Mouse (Mus musculus) heart, embryonic 12.5 days (tissue): ENCODE data around the gene Trim2. TPM values are rescaled to one million over a fixed set of nuclear protein-coding genes. Genes with fewer than 3 reads are reported as not detected.

Experiments used
- ATAC-seq: fragments of 200-750 bp; cut with Nextera tagmentation; 2 replicates; pipeline ENCODE4 v1.8.0; 2017; ENCODE audit warnings: moderate TSS enrichment, moderate library complexity; ENCODE audit not compliant: insufficient number of reproducible peaks, low FRiP score
- H3K27ac ChIP-seq: fragments of 300-500 bp; sonication (generic); 2 replicates; pipeline ENCODE4 v1.5.1; 2016; ENCODE audit warnings: mild to moderate bottlenecking, moderate library complexity; ENCODE audit not compliant: poor library complexity, severe bottlenecking
- H3K27me3 ChIP-seq: fragments of 300-500 bp; sonication (generic); replicated peaks from 2 replicates; pipeline ENCODE4 v1.6.1; 2016; ENCODE audit warnings: mild to moderate bottlenecking, moderate library complexity
- H3K36me3 ChIP-seq: fragments of 300-500 bp; sonication (generic); 2 replicates; pipeline ENCODE4 v1.6.1; 2016; ENCODE audit warnings: mild to moderate bottlenecking, moderate library complexity
- H3K4me1 ChIP-seq: fragments of 300-500 bp; sonication (generic); replicated peaks from 2 replicates; pipeline ENCODE4 v1.6.1; 2016; ENCODE audit warnings: mild to moderate bottlenecking
- H3K4me2 ChIP-seq: fragments of 300-500 bp; sonication (generic); 2 replicates; pipeline ENCODE4 v1.6.1; 2016; ENCODE audit warnings: mild to moderate bottlenecking, moderate library complexity
- H3K4me3 ChIP-seq: fragments of 300-500 bp; sonication (generic); 2 replicates; pipeline ENCODE4 v1.5.1; 2016; ENCODE audit warnings: mild to moderate bottlenecking
- H3K9ac ChIP-seq: fragments of 300-500 bp; sonication (generic); 2 replicates; pipeline ENCODE4 v1.6.1; 2016; ENCODE audit warnings: mild to moderate bottlenecking, moderate library complexity
- H3K9me3 ChIP-seq: fragments of 300-500 bp; sonication (generic); replicated peaks from 2 replicates; pipeline ENCODE4 v1.6.1; 2016; ENCODE audit warnings: mild to moderate bottlenecking, moderate library complexity
- WGBS: fragments of 180-500 bp; shearing (Covaris S2); methylation state at CpG from one replicate; pipeline ENCODE4 v1.1.7; 2016; 5-methylcytosine and 5-hydroxymethylcytosine counted together
- polyA plus RNA-seq: library from polyadenylated mRNA; unstranded; fragments of >200 nt; fragmentation: Nextera tagmentation; extraction: Ambion mirVana; gene quantifications from 2 replicates; pipeline ENCODE4 v1.2.1, GENCODE M21; 2016

Trim2 gene
- polyA plus RNA-seq, 1 experiment from 2014 or later = 9.0 TPM

DNA sequence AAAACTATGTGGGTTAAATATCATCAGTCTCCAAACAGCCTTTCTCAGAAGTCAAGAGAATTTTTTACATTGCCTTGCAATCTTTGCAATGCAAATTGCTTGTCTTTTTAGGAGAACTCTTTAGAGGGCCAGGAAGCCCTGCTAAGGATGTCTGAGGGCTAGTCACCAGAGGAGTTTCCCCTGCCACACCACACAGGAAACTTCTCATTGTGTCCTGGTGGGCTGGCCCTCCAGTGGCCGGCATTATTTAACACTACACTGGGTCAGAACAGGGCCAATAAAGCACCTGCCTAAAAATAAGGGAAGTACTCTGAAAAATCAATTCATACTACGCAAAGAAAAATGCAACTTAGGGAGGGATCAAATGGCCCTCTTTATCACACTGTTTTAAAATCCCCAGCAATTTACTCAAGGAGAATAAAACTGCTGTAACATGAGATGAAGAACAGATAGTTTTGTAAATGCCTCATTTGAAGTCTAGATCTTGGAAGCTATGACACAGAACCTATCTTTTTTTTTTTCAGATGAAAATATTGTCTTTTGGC, 87.4 kb downstream of the Trim2 start:
- Histone ChIP-seq H3K36me3 (no peaks in the 10 kb centered on the region), H3K9ac (no peak overlapping the region), H3K4me1 (0 out of 2 replicates have a peak, but pooled peaks cover 3% of the 10 kb centered on the region), H3K27me3 (peaks cover 15% of the 10 kb centered on the region), H3K4me2 (no peak overlapping the region), H3K4me3 (no peak overlapping the region), H3K27ac (no peak overlapping the region), H3K9me3 (no peaks in the 10 kb centered on the region)
- 30% methylated on average over 2 of the region's 2 CpGs for WGBS
- ATAC-seq = no peak

DNA sequence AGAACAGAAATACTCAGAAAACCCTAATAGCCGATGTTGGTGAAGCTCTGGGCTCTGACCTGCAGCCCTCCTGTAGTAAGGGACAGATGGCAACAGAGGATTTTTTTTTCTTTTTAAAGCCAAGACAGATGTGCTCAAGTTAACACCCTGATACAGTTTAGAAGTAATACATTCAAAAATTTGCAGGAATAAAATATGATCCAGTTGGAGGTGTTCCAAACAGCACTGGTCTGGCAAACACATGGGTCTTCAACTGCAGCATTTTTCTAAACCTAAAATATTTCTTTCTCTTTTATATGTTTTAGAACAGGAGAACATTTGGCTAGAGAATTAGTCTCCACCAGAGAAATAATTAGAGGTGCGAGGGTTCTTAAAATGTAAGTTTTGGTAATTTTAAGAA, 88.2 kb downstream of the Trim2 start:
- Histone ChIP-seq H3K4me1 (0 out of 2 replicates have a peak, but pooled peaks cover 3% of the 10 kb centered on the region), H3K4me2 (no peak overlapping the region), H3K9me3 (no peaks in the 10 kb centered on the region), H3K9ac (no peak overlapping the region), H3K27me3 (peaks cover 15% of the 10 kb centered on the region), H3K4me3 (no peak overlapping the region), H3K36me3 (no peaks in the 10 kb centered on the region), H3K27ac (no peak overlapping the region)
- WGBS = 61% methylated on average over 2 of the region's 2 CpGs
- no peak for ATAC-seq

DNA sequence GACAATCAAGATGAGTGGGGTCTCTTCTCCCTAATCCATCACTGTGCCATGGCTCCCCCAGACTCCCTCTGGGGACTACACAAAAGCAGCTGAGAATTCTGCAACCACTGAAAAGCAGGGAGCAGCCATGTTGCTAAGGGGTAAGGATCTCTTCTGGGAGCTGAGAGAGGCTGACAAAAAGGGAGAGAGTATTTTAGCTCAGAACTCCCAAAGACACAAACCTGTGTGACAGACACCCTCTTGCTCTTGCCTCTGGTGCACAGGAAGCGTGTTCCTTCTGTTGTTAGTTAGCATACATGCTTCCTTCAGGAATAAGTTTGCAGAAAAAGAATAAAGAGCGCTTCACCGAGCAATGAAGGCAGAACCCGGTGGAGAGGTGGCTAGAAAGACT, 88.7 kb downstream of the Trim2 start:
- Histone ChIP-seq H3K36me3 (no peaks in the 10 kb centered on the region), H3K27me3 (peaks cover 15% of the 10 kb centered on the region), H3K27ac (no peak overlapping the region), H3K9me3 (no peaks in the 10 kb centered on the region), H3K4me1 (0 out of 2 replicates have a peak, but pooled peaks cover 3% of the 10 kb centered on the region), H3K9ac (no peak overlapping the region), H3K4me3 (no peak overlapping the region), H3K4me2 (no peak overlapping the region)
- no peak for ATAC-seq
- 59% methylated on average over 4 of the region's 4 CpGs for WGBS

DNA sequence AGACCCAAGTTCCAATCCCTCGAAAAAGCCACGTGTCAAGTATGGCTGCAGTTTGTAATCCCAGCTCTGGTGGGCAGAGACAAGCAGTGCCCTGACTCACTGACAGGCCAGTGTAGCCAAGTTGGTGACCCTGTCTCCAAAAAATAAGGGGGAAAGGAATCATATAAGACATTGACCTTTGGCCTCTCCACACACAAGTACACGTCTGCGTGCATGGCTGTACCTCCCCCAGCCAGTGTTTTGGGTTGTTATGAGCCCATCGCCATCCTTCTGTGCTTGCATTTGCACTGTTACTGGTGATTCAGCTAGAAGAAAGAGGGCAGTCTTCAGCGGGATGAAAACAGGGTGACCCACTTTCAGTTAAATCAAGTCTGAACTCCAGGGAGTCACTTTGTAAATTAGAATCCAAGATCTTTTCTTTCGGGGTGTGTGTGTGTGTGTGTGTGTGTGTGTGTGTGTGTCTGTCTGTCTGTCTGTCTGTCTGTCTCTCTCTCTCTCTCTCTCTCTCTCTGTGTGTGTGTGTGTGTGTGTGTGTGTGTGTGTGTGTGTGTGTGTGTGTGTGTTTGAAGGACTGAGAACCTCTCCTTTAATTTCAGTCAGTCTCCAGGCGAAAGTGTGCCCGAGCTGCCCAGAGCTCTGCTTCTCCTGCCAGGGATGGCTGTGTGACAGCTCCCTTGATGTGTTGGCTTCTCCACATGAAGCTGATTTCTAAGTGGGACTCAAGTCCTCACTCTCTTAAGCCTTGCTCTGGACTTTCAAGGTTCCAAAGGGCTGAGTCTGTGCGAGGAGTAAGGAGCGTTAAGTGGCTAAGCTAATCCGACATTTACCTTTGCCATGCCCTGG, 89.3 kb downstream of the Trim2 start:
- no peak for ATAC-seq
- WGBS = 64% methylated on average over 12 of the region's 12 CpGs
- H3K4me1 ChIP-seq = 0 out of 2 replicates have a peak, but pooled peaks cover 3% of the 10 kb centered on the region
- no peaks in the 10 kb centered on the region for H3K36me3 ChIP-seq
- peaks cover 15% of the 10 kb centered on the region for H3K27me3 ChIP-seq
- no peak overlapping the region for H3K4me2 ChIP-seq
- H3K27ac ChIP-seq = no peak overlapping the region
- no peak overlapping the region for H3K9ac ChIP-seq
- no peaks in the 10 kb centered on the region for H3K9me3 ChIP-seq
- no peak overlapping the region for H3K4me3 ChIP-seq

DNA sequence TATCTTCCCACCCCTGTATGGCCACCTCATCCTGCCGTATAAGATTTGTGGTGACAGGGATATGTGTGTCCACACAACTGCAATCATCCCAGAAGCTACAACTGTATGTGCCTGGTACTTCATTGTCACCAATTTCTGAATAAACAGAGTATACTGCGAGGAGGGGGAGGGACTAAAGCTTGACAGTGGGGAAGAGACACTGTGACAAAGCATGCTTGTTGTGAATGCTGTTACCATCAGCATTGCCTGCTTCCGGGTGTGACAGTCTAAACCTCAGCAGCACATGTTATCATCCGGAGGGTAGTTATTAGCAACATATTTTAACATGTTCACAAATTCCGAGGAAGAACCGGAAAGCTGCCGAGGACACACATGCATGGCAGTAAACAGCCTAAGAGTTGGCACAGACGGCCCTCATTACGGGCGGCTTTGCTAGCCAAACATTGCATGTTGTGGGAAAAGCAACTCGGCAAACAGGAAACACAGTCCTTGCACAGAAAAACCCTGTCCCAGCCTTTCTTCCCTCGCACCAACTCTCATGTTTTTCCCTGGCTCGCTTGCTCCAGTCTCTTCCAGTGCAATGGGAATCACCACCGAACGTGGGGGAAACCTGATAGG, 90.8 kb downstream of the Trim2 start:
- no peak overlapping the region for H3K27ac ChIP-seq
- H3K4me1 ChIP-seq = 0 out of 2 replicates have a peak, but pooled peaks cover 3% of the 10 kb centered on the region
- H3K27me3 ChIP-seq = peaks cover 15% of the 10 kb centered on the region
- ATAC-seq = no peak
- no peak overlapping the region for H3K4me2 ChIP-seq
- 79% methylated on average over 15 of the region's 15 CpGs for WGBS
- no peaks in the 10 kb centered on the region for H3K36me3 ChIP-seq
- H3K9ac ChIP-seq = no peak overlapping the region
- H3K4me3 ChIP-seq = no peak overlapping the region
- H3K9me3 ChIP-seq = no peaks in the 10 kb centered on the region

DNA sequence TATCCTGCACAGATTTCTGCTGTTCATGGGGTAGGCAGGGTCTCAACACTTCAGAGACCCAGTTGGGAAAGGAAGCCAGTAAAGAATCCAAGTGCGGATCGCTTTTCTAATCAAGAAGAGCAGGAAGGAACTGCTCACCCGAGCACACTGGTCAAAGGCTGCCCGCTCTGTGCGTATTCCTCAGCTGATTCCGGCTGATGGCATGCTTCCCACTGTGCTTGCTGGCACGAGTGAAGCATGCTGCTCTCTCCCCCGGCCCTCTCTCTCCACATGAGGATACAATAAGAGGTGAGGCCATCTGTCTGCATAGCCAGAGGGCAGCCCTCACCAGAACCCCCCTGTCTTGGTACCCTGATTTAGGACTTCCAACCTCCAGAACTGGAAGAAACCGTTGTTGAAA, 91.4 kb downstream of the Trim2 start:
- 0 out of 2 replicates have a peak, but pooled peaks cover 3% of the 10 kb centered on the region for H3K4me1 ChIP-seq
- WGBS = 70% methylated on average over 9 of the region's 9 CpGs
- H3K9ac ChIP-seq = no peak overlapping the region
- H3K27me3 ChIP-seq = peaks cover 15% of the 10 kb centered on the region
- H3K4me3 ChIP-seq = no peak overlapping the region
- no peak overlapping the region for H3K4me2 ChIP-seq
- no peak overlapping the region for H3K27ac ChIP-seq
- no peaks in the 10 kb centered on the region for H3K9me3 ChIP-seq
- ATAC-seq = no peak
- H3K36me3 ChIP-seq = no peaks in the 10 kb centered on the region

DNA sequence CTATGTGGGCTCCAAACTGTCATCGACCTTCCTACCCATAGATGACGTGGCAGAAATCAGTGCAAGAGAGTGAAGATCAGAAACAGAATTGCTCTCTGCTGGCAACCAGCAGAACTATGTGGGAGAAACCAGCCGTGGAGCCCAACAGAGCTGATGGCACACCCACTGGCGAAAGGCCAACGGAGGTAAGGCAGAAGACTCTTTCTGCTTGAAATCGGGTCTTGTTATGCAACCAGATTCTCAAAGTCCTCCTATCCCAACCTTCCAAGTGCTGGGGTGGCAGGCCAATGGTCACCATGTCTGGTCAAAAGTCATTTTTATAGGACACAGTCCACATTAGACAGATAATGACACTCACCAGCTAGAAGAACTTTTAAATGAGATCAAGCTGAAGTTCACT, 92.2 kb downstream of the Trim2 start:
- no peaks in the 10 kb centered on the region for H3K36me3 ChIP-seq
- WGBS = 72% methylated on average over 6 of the region's 6 CpGs
- peaks cover 15% of the 10 kb centered on the region for H3K27me3 ChIP-seq

DNA sequence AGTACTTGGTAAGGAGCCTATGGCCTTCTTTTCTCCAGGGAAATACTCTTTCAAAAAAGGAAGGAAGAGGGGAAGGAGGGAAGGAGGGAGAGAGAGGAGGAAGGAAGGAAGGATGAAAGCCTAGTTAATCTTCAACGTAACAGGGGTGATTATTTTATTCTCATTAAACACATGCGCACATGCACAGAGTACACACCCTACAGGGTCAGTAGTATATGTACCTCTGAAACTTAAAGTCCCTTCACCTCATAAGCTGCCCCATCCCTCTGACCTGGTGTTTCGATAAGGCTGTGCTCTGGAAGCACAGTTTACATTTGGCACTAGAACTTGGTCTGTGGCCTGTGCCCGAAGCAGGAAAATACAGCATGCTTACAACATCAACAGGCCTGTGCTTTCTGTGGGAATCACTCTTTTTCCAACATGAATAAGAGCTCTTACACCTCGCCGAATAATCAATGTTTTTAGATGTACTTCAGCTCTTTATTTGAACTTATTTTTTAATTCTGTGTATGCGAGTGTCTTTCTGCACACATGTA, 95.3 kb downstream of the Trim2 start:
- no peaks in the 10 kb centered on the region for H3K9me3 ChIP-seq
- no peak overlapping the region for H3K9ac ChIP-seq
- no peak overlapping the region for H3K4me3 ChIP-seq
- no peaks in the 10 kb centered on the region for H3K4me1 ChIP-seq
- no peaks in the 10 kb centered on the region; the same call in 1 of the 2 replicates for H3K36me3 ChIP-seq
- no peak overlapping the region for H3K4me2 ChIP-seq
- WGBS = 83% methylated on average over 7 of the region's 7 CpGs
- ATAC-seq = no peak
- H3K27ac ChIP-seq = no peak overlapping the region
- peaks cover 8% of the 10 kb centered on the region for H3K27me3 ChIP-seq

More for the DNA sequence above, 92.2 kb downstream of the Trim2 start:
- Histone ChIP-seq H3K27ac (no peak overlapping the region), H3K4me3 (no peak overlapping the region), H3K4me2 (no peak overlapping the region), H3K4me1 (no peaks in the 10 kb centered on the region), H3K9me3 (no peaks in the 10 kb centered on the region), H3K9ac (no peak overlapping the region)
- no peak for ATAC-seq

DNA sequence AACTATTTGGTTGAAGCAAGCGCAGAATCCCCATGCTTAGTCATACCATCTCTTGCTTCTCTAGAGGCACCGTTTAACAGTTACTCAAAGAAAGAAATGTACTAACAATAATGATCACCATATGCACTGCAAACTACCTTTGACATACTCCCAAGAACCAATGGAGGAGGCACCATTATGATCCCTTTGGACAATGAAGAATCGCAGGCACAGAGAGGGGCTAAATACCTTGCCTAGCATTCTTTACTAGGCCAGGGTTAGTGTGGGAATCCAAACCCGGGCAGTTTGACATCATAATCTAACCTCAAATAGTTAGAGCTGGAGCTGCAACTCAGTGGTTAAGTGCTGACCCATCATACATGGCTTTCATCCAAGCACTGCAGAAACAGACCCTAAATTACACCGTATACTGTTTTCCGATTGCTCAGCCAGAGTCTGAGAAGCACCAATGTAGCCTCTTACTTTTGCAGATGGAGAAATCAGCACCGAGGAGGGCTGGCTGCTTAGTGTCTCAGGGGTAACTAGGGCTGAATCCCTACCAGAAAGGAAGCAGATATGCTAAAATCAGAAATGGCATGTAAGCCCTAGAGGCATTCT, 97.7 kb downstream of the Trim2 start:
- no peak overlapping the region for H3K27ac ChIP-seq
- no peak for ATAC-seq
- no peak overlapping the region for H3K9ac ChIP-seq
- H3K36me3 ChIP-seq = no peaks in the 10 kb centered on the region; the same call in 1 of the 2 replicates
- H3K4me3 ChIP-seq = no peak overlapping the region
- H3K4me1 ChIP-seq = no peaks in the 10 kb centered on the region
- H3K9me3 ChIP-seq = no peaks in the 10 kb centered on the region
- WGBS = 83% methylated on average over 7 of the region's 7 CpGs
- no peaks in the 10 kb centered on the region for H3K27me3 ChIP-seq
- H3K4me2 ChIP-seq = no peak overlapping the region

DNA sequence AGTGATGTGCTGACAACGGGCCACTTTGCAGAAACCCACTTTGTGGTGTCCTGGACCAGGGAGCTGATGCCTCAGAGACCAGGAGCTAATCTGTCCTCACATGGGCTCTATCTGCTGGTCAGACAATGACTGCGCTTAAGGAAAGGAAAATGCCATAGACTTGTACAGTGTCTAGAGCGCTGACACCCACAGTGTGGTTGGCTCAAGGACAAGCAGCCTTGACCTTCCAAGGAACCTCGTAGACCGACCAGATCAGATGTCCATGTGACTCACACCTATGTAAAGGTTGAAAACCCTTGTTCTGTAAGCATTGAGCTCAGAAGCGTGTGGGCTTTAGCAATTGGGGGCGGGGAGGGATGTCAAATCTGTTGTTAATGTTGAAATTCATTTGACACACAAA, 98.2 kb downstream of the Trim2 start:
- no peak overlapping the region for H3K9ac ChIP-seq
- H3K4me2 ChIP-seq = no peak overlapping the region
- H3K4me3 ChIP-seq = no peak overlapping the region
- H3K27me3 ChIP-seq = no peaks in the 10 kb centered on the region
- ATAC-seq = no peak
- H3K36me3 ChIP-seq = no peaks in the 10 kb centered on the region; the same call in 1 of the 2 replicates
- WGBS = 88% methylated on average over 7 of the region's 7 CpGs
- no peaks in the 10 kb centered on the region for H3K4me1 ChIP-seq
- no peaks in the 10 kb centered on the region for H3K9me3 ChIP-seq
- no peak overlapping the region for H3K27ac ChIP-seq

DNA sequence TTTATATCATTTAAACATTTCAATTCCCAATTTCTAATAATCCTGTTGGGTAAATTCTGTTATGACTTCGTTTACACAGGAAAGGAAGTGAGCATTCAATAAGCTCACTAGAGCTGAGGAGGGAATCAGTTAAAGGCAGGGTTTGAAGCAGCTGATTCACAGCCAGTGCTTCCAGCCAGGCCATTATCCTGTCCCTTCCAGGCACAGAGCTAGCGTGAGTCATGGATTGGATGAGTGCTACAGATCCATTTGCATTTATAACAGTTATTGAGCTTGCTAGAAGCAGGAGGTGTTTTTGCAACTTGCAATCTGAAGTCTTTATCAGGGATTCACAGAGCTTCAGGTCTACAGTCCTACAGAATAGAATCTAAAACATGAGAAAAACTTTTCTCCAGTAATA, 99.3 kb downstream of the Trim2 start:
- no peaks in the 10 kb centered on the region for H3K4me1 ChIP-seq
- H3K36me3 ChIP-seq = no peaks in the 10 kb centered on the region; the same call in 1 of the 2 replicates
- no peak overlapping the region for H3K4me3 ChIP-seq
- 58% methylated on average over 2 of the region's 2 CpGs for WGBS
- no peaks in the 10 kb centered on the region for H3K27me3 ChIP-seq
- H3K9ac ChIP-seq = no peak overlapping the region
- H3K9me3 ChIP-seq = no peaks in the 10 kb centered on the region
- no peak overlapping the region for H3K4me2 ChIP-seq
- H3K27ac ChIP-seq = no peak overlapping the region
- ATAC-seq = no peak
